Mouse (Mus musculus) heart, postnatal 25 days (tissue): ENCODE measurements around the gene Usp46. TPM values are rescaled to one million over a fixed set of nuclear protein-coding genes. Genes with fewer than 3 reads are reported as not detected.

ENCODE experiments used
- DNase-seq: peaks from one replicate; pipeline ENCODE4 v3.0.0; 2022; ENCODE audit warnings: low spot score
- intact Hi-C: fragments of 180-260 bp; cut with DNase I; formaldehyde crosslinking; loops from one replicate; pipeline ENCODE4 v1.15.1; 2025
- total RNA-seq, 2 experiments: library from RNA; stranded (reverse); gene quantifications; 2 replicates each; pipeline ENCODE4 v1.2.3; 2021

Usp46 gene
- total RNA-seq, result 10 to 100 TPM; 40.6 to 41.3 TPM

- DNase-seq, result peak; percentile 77
- intact Hi-C loops, result loop anchor here (2.0 to 10.0 kb wide), 5 partner anchors 25 to 1087 kb away; partner anchors contain the start of gene Pdgfra
Measured at GRCm38 (mm10) chr5:74067831-74068713, at the start of gene Usp46. TSS of gene Usp46 (minus strand) at chr5:74068431.

DNA sequence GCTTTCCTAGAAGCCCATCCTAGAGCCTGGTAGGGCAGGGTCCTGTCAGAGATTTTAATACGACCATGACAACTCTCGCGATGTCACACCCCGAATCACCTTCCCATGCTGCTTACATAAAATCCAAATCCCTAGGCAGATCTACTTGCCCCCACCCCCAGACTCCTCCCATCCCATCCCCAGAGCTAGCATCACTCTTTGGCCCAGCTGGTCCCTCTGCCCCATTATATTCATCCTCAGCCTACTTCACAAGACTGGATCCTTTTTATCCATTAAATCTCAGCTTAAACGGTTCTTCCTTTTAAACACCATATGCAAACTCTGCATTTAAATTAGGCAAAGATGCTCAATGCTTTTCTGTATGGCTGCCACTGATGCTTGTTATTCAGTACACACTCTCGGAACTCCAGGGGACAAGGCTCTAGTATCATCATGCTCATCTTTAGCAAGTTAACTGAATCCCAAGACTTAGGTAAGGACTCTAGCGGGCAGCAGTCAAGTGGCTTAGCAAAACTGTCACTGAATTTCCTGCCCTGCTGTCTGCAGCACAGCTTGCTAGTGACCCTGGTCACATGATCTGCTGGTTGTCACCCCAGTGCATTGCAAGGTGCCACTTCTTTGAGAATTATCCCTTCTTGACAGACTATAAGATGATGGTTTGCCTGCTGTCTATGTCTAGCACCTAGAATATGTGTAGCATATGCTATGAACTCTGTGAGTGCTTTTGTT, 45.9 kb upstream of the Usp46 start:
- no peak for DNase-seq
- intact Hi-C loops, result no loop called here

- DNase-seq, result no peak
- intact Hi-C loops, result no loop called here
Measured at GRCm38 (mm10) chr5:74105445-74105844, 37.2 kb upstream of the Usp46 start.

DNA sequence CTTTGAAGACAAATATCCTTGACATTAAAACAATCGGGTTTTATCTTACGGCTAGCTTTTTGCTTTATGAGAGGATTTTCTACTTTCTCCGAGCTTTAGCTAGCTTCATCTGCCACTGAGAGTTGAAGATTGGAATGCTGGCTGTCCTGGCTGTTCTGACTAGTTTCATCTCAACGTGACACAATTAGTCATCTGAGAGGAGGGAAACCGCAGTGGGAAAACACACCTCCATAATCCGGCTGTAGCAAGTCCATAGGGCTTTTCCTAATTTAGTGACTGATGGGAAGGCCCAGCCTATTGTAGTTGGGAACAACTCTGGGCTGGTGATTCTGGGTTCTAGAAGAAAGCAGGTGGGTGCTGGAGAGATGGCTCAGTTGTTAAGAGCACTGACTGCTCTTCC, 33.5 kb upstream of the Usp46 start:
- intact Hi-C loops, result no loop called here
- DNase-seq, result no peak

DNA sequence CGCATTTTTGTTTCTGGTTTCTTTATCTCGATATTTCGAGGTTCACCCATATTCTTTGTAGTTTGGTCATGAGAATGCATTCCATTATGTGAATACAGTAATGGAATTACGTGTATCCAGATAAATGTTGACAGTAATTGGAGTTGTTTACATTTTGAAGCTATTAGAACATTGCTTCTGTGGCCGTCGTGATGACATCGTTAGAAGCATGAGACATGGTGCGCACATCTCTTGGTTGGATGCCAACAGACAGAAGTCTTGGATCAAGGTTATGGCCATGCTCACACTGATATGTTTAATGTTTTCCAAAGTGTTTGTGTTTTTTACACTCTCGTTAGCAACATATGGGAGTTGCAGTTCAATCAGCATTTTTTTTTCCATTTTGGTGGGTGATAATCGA, 30.8 kb upstream of the Usp46 start:
- no peak for DNase-seq
- intact Hi-C loops, result no loop called here

DNA sequence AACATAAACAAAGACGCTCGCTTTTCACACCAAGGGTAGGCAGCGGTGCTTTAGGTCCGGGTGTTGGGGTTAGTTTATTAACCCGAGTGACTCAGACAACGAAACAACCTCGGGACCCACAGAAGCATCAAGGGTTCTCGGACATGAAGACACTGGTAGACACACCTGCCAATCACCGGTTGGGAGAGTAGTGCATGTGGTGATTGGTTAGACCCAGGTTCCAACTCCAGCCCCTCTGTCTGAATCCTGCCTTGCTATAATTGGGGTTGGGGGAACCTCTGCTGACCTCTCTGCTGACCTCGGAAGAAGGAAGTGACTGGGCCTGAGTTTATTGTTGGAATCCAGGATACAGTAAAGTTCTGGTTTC, 29.6 kb upstream of the Usp46 start:
- no peak for DNase-seq
- intact Hi-C loops, result no loop called here

DNA sequence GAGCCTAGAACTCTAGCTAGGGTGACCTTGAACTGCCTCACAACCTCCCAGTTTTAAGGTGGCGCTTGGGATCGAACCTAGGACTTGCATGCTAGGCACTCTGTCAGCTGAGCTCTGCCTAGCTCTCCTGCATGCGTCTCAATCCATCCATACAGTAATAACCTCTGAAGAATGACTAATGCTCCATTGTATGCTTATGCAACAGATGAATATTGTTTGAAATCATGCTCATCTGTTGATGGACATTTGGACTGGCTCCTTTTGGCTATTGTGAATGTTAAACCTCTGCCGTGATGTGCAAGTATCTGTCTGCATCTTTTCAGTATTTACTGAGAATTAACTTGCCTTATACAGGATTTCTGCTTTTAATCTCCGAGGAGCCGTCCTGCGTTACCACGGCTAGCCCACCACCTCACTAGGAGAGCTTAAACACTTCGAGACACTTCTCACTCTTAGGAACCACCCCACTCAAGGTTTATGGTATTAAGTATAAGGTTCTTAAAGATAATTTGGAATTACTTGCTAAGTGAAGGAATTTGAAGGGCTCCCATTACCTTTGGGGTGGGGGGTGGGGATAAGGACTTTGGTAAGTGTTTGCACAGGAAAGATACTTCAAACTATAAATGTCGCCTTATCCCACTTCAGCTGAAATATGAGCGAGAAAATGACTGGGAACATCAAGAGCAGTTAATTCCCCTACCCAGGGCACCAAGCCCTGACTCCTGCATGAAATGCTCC, 29.1 kb upstream of the Usp46 start:
- DNase-seq, result no peak
- intact Hi-C loops, result no loop called here

- intact Hi-C loops, result no loop called here
Measured at GRCm38 (mm10) chr5:74096060-74096459, 27.8 kb upstream of the Usp46 start.

DNA sequence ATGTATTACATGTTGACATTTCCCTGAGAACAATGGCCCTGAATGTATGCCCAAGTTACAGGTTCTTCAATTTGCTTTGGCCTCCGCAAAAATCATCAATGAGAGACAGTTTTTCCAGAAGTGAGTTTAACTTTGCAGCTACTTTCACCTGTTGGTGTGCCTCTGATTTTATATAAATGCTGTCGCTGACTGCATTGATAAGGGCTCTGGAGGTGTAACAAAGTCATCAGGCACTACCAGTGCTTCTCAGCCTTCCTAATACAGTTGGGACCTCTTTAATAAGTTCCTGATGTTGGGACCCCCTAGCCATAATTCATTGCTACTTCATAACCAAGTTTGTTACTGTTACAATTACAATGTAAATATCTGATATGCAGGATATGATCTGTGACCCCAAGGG, 27.4 kb upstream of the Usp46 start:
- DNase-seq, result no peak
- intact Hi-C loops, result no loop called here

More at GRCm38 (mm10) chr5:74096060-74096459, 27.8 kb upstream of the Usp46 start:
- no peak for DNase-seq

GRCm38 (mm10) chr5:74094841-74095437, 26.7 kb upstream of the Usp46 start:
- intact Hi-C loops, result loop anchor here (5.0 kb wide), 1 partner anchor 182 kb away; no protein-coding TSS in a partner anchor

DNA sequence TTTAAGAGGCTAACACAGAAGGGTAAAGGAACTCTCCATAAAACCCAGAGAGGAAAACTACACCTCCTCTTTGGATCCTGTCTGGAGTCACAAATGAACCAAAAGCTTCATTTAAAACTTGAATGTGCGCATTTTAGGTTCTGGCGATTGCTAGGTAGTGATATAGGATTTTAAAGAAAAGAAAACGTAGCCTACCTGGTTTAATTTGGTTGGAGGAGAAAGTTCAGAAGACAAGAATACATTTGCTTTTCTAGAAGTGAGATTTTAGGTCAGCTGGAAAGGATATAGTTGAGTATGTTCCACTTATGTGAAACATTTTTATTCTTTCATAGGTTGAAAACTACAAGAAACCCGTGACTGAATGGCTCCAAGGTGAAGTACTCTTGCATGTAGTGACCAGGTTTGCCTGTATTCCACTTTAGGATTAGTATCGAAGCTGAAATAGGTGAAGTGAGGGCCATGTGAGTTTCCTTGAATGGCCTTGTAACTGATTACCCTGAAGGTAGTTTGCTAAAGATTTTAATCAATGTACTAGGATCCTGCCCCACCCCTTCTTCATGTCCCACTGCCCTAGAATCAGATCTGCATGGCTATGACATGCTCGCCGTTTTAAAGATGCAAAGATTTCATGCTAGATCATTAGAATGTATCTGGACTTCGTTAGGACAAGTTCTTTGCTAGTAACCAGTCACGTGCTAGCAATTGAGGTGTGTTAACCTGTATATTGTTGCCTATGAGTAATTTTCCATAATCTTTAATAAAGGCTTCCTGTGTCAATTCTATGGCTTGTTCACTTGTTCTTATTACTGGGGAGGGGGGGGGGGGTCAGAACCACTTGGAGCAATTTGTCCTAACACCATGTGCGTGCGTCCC, 25.6 kb upstream of the Usp46 start:
- intact Hi-C loops, result loop anchor here (1.0 to 5.0 kb wide), 3 partner anchors 25 to 184 kb away; partner anchors contain the start of genes Rasl11b and Usp46
- DNase-seq, result no peak

More at GRCm38 (mm10) chr5:74094841-74095437, 26.7 kb upstream of the Usp46 start:
- DNase-seq, result no peak

DNA sequence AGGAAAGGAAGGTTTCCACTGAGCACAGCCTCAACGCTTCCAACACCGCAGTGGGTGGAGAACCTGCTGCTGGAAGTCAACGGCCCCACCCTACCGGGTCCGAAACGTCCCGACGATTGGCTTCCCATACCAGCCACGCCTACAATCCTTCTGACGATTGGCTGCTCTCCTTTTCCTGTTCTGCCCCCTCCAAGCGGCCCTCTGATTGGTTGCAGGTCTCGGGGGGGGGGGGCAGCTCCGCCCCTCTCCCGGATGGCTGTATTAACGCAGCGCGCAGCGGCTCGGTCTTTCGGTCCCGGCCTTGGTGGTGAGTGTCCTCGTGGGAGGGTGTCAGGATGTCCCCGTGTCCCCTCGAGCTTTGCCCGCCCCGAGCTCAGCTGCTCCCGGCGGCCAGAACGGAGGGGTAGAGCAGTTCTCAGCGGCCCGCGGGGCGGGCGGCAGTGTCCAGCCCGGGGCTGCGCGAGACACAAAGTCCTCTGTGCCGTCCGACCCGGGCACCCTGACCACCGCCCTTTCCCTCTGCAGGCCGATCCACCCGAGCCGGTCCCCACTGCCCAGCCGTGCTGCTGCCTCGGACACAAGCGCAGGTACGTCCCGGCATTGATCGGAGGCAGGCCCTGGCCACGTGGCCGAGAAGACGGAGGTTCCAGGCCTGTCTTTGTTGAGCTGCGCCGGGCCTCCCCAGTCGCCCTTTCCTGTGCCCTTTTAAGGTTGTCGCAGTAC, 24.8 kb upstream of the Usp46 start:
- intact Hi-C loops, result loop anchor here (1.0 to 5.0 kb wide), 3 partner anchors 24 to 184 kb away; partner anchors contain the start of genes Rasl11b and Usp46
- peak; percentile 94 for DNase-seq

- intact Hi-C loops, result loop anchor here (2.0 to 5.0 kb wide), 2 partner anchors 24 to 185 kb away; partner anchors contain the start of gene Usp46
- no peak for DNase-seq
Measured at GRCm38 (mm10) chr5:74092481-74092832, 24.2 kb upstream of the Usp46 start.

DNA sequence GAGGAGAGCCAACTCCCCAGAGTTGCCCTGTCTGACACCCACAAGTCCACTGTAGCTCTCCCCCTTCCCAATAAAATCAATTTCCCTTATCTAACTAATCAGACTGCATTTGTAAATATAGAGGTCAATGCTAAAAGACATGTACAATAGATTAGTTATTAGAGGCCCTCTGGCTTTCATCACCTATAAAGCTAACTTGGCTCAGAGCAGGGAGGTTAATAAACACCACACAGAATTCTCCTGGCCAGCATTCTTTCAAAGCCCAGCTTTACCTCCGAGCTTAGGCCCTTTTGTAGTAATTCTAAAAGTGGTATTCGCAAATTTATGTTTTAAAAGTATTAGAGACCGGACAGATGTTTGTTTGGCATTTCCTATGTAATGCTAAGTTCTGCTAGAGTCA, 21.4 kb upstream of the Usp46 start:
- DNase-seq, result no peak
- intact Hi-C loops, result loop anchor here (5.0 kb wide), 1 partner anchor 188 kb away; no protein-coding TSS in a partner anchor

DNA sequence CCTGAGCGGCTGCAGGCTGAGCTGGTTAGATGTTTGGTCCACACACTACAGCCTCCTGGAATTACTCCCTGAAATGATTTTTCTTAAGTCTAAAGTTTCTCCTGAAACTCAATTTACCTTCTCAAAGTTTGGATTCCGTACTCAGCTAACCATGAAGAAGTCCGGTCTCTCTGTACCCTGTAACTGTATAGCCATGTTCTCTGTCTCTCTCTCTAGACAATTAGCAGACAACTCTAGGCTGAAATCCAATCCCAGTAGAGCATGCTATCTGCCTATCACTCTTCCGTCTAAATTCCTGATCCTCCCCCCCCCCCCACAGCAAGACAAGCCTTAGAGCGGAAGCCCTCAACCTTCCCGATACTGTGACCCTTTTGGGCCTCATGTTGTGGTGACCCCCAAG, 13.5 kb upstream of the Usp46 start:
- intact Hi-C loops, result no loop called here
- DNase-seq, result no peak

GRCm38 (mm10) chr5:74078861-74079615, 10.8 kb upstream of the Usp46 start:
- intact Hi-C loops, result no loop called here
- DNase-seq, result no peak

DNA sequence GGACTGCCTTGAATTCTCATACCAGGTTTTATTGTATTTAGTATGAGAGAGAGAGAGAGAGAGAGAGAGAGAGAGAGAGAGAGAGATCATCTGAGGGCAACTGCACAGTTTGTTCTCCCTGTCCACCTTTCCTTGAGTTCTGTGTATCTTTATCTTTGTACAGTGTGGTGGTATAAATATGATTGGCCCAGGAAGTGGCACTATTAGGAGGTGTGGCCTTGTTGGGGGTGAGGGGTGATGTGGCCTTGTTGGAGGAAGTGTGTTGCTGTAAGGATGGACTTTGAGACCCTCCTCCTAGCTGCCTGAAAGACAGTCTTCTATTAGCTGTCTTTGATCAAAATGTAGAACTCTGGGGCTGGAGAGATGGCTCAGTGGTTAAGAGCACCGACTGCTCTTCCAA, 10.2 kb upstream of the Usp46 start:
- intact Hi-C loops, result no loop called here
- DNase-seq, result no peak
